Mouse (Mus musculus) intestine, embryonic 15.5 days (tissue): Measurements from ENCODE around the gene Ddx23. TPM values are rescaled to one million over a fixed set of nuclear protein-coding genes. Genes with fewer than 3 reads are reported as not detected.

Experiments
- ATAC-seq: fragments of 200-750 bp; cut with Nextera tagmentation; 2 replicates; pipeline ENCODE4 v1.8.0; 2017; ENCODE audit warnings: moderate TSS enrichment, moderate library complexity
- H3K27ac ChIP-seq: fragments of 300-500 bp; sonication (generic); 2 replicates; pipeline ENCODE4 v1.5.1; 2015; ENCODE audit warnings: mild to moderate bottlenecking, inconsistent platforms
- H3K27me3 ChIP-seq: fragments of 300-500 bp; sonication (generic); replicated peaks from 2 replicates; pipeline ENCODE4 v1.6.1; 2015; ENCODE audit warnings: inconsistent platforms
- H3K36me3 ChIP-seq: fragments of 300-500 bp; sonication (generic); 2 replicates; pipeline ENCODE4 v1.6.1; 2015; ENCODE audit warnings: inconsistent platforms
- H3K4me1 ChIP-seq: fragments of 300-500 bp; sonication (generic); replicated peaks from 2 replicates; pipeline ENCODE4 v1.6.1; 2015; ENCODE audit warnings: inconsistent platforms
- H3K4me2 ChIP-seq: fragments of 300-500 bp; sonication (generic); replicated peaks from 2 replicates; pipeline ENCODE4 v1.6.1; 2015; ENCODE audit warnings: mild to moderate bottlenecking, inconsistent platforms
- H3K4me3 ChIP-seq: fragments of 300-500 bp; sonication (generic); replicated peaks from 2 replicates; pipeline ENCODE4 v1.5.1; 2015; ENCODE audit warnings: inconsistent platforms
- H3K9ac ChIP-seq: fragments of 300-500 bp; sonication (generic); 2 replicates; pipeline ENCODE4 v1.6.1; 2015; ENCODE audit warnings: inconsistent platforms
- H3K9me3 ChIP-seq: fragments of 300-500 bp; sonication (generic); 2 replicates; pipeline ENCODE4 v1.6.1; 2016; ENCODE audit warnings: inconsistent platforms
- WGBS: fragments of 180-500 bp; shearing (Covaris S2); methylation state at CpG from one replicate; pipeline ENCODE4 v1.1.7; 2015; 5-methylcytosine and 5-hydroxymethylcytosine counted together
- polyA plus RNA-seq: library from polyadenylated mRNA; unstranded; fragments of >200 nt; fragmentation: Nextera tagmentation; extraction: Ambion mirVana; gene quantifications from 2 replicates; pipeline ENCODE4 v1.2.1, GENCODE M21; 2015

Ddx23 gene
- polyA plus RNA-seq, 1 experiment from 2014 or later: 23.3 TPM

DNA sequence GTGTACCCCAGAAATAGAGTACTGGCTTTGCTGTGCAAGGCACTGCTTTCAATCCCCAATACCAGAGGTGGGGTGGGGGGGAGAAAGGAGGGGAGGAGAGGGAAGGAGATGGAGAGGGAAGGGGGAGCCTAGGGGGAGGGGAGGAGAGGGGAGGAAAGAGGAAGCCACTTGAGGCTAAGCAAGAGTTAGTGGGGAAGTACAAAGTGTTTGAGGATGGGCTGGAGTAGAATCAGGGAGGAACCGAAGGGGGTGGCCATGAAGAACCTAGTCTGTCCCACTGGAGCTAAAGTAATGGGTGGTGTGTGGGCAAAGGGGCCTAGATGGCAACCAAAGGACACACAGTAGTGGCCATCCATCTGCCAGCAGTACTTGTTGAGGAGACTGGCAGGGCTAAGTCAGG is 21.1 kb upstream of the Ddx23 start:
- no peaks in the 10 kb centered on the region for H3K36me3 ChIP-seq
- H3K9ac ChIP-seq: no peak overlapping the region
- H3K4me3 ChIP-seq: no peak overlapping the region
- no peak overlapping the region for H3K4me2 ChIP-seq
- H3K4me1 ChIP-seq: no peaks in the 10 kb centered on the region
- no peak overlapping the region for H3K27ac ChIP-seq
- ATAC-seq: no peak
- WGBS: 76% methylated on average over 1 of the region's 1 CpGs
- no peaks in the 10 kb centered on the region; the same call in 1 of the 2 replicates for H3K27me3 ChIP-seq
- H3K9me3 ChIP-seq: no peaks in the 10 kb centered on the region

DNA sequence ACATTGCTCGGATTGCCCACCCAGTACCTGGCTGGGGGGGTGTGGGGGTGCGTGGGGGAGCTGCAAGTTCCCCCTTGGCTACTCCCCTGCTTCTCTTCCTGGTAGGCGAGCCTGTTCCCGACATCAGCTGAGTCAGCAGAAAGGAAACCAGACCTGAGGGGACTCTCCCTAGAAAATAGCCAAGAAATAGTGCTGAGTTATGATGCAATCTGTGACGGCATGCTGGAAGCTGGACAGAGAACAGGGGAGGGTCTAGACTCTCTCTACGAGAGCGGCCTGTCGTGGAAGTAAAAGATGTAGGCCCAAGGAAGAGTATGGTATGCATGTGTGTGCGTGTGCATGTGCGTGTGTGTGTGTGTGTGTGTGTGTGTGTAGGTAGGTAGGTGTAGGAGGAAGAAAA is 20.5 kb upstream of the Ddx23 start:
- H3K4me2 ChIP-seq: no peak overlapping the region
- no peak overlapping the region for H3K4me3 ChIP-seq
- peaks cover 2% of the 10 kb centered on the region for H3K27me3 ChIP-seq
- no peak for ATAC-seq
- H3K9me3 ChIP-seq: no peaks in the 10 kb centered on the region
- H3K36me3 ChIP-seq: no peaks in the 10 kb centered on the region
- WGBS: 51% methylated on average over 10 of the region's 10 CpGs
- no peaks in the 10 kb centered on the region for H3K4me1 ChIP-seq
- no peak overlapping the region for H3K27ac ChIP-seq
- H3K9ac ChIP-seq: no peak overlapping the region

GRCm38 (mm10) chr15:98681633-98682032 is 18.9 kb upstream of the Ddx23 start:
- WGBS: 79% methylated on average over 7 of the region's 7 CpGs
- Histone ChIP-seq H3K27me3 (peaks cover 8% of the 10 kb centered on the region), H3K36me3 (no peaks in the 10 kb centered on the region), H3K9ac (no peak overlapping the region), H3K27ac (no peak overlapping the region), H3K4me1 (peaks cover 4% of the 10 kb centered on the region), H3K4me3 (no peak overlapping the region), H3K9me3 (no peaks in the 10 kb centered on the region), H3K4me2 (no peak overlapping the region)
- no peak for ATAC-seq

DNA sequence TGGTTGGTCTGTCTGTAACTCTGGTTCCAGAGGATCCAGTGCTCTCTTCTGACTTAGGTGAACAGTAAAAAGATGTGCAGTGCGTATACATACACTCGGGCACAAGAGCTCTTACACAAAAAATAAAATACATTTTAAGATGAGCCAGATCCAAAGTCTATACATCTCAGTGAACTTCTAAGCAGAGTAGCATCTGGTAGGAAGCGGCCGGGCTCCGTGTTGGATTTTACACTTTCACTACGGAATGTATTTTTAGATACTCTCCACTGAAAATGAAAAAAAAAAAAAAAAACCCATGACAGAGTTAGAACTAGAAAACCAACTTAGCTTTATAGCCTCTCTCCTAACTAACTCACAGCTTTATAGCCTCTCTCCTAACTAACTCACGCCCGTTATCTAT is 18.0 kb upstream of the Ddx23 start:
- H3K27me3 ChIP-seq: peaks cover 18% of the 10 kb centered on the region
- 73% methylated on average over 8 of the region's 8 CpGs for WGBS

DNA sequence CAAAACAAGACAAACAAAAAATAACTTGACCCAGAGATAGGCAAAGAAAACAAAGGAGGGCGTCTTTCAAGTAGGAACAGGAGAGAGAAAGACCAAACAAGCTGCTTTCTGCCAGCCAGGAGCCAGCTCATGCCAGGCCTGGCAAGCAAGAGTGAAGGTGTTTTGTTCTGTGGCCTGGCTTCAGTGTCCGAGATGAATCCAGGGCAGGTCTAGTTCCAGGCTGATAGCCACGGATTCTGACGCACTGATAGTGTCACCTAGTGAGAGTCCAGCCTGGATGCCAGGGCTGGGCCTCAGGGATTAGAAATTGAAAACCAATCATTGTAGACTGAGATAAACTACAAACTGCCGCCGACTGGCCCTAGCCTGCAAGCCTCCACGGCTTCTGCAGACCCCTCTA is 15.3 kb upstream of the Ddx23 start:
- ATAC-seq: no peak
- Histone ChIP-seq H3K27me3 (peaks cover 39% of the 10 kb centered on the region), H3K9ac (no peak overlapping the region), H3K4me3 (no peak overlapping the region), H3K27ac (no peak overlapping the region), H3K4me1 (peaks cover 12% of the 10 kb centered on the region), H3K36me3 (no peaks in the 10 kb centered on the region), H3K4me2 (no peak overlapping the region), H3K9me3 (no peaks in the 10 kb centered on the region)
- WGBS: 65% methylated on average over 7 of the region's 7 CpGs

More for the DNA sequence above, 18.0 kb upstream of the Ddx23 start:
- ATAC-seq: no peak
- peaks cover 11% of the 10 kb centered on the region for H3K4me1 ChIP-seq
- no peaks in the 10 kb centered on the region for H3K36me3 ChIP-seq
- H3K4me2 ChIP-seq: no peak overlapping the region
- H3K9me3 ChIP-seq: no peaks in the 10 kb centered on the region
- H3K4me3 ChIP-seq: no peak overlapping the region
- H3K9ac ChIP-seq: no peak overlapping the region
- H3K27ac ChIP-seq: no peak overlapping the region

DNA sequence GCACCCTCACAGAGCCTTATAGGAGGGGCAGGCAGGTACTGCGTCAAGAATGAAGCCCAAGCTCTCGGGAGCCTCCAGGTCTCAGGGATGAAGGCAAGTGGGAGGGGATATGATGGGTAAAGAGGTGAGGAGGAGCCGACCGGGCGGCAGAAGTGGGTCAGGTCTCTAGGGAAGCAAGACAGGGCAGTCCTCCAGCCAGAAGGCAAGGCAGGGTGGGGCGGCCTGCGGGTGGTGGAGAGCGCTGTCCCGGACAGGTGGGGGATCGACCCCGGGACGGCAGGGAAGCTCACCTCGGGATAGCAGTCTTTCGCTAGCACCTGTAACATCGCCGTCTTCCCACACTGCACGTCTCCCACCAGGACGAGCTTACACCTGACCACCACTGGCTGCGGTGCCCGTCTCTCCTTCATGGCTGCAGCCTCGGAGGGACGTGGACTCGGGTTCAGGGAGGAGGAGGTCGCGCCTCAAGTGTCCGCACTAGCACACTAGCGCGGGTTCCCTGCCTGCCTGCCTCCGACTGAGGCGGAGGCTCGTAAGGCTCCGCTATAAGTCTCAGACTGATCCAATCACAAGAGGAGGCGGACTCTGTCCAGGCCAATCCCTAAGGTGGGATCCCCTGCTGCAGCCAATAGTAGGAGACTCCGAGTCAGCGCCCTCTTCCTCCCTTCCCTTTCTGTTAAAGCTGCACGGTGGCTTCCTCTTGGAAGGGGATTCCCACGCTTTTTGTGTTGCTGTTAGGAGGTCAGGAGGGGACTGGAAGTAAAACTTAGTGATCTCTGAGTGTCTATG is 14.4 kb upstream of the Ddx23 start, which contains the start of gene Rnd1:
TSS of gene Rnd1 (minus strand) at position 522 of the 789 bp plus-strand sequence.
- Histone ChIP-seq H3K4me1 (peaks cover 12% of the 10 kb centered on the region), H3K4me3 (peak within 1 kb of the TSS; percentile 37), H3K27me3 (peaks cover 42% of the 10 kb centered on the region), H3K27ac (no peak within 1 kb of the TSS), H3K9me3 (no peaks in the 10 kb centered on the region), H3K9ac (0 out of 2 replicates have a peak within 1 kb of the TSS, but pooled peaks have one; percentile 9), H3K36me3 (no peaks in the 10 kb centered on the region), H3K4me2 (peak within 1 kb of the TSS; percentile 89)
- peak; percentile 99 for ATAC-seq
- 2% methylated on average over 36 of the region's 37 CpGs for WGBS

DNA sequence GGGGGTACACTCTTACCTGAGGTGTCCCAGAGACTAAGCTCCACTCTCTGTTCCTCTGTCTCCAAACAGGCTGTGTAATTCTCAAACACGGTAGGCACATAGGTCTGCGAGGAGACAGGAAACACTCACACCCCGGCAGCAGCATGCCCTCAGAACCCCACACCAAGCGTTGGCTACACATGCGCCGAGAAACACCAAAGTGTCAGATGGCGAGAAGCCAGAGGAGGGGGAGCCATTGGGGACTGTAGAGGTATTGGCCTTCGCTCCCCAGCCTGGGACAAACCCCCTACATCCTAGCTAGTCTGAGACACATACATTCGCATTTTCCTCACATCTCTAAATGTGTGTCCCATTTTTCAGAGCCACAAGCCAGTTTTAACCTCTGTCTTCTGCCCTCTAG is 13.8 kb upstream of the Ddx23 start:
- Histone ChIP-seq H3K9ac (no peak overlapping the region), H3K36me3 (no peaks in the 10 kb centered on the region), H3K27me3 (peaks cover 42% of the 10 kb centered on the region), H3K4me1 (peaks cover 12% of the 10 kb centered on the region), H3K4me2 (peak overlapping the region; percentile 89), H3K27ac (no peak overlapping the region), H3K4me3 (peak overlapping the region; percentile 37; the same call in 1 of the 2 replicates), H3K9me3 (no peaks in the 10 kb centered on the region)
- ATAC-seq: no peak
- 3% methylated on average over 9 of the region's 9 CpGs for WGBS

- 8% methylated on average over 14 of the region's 14 CpGs for WGBS
- Histone ChIP-seq H3K27ac (no peak overlapping the region), H3K9me3 (no peaks in the 10 kb centered on the region), H3K4me1 (peaks cover 12% of the 10 kb centered on the region), H3K9ac (no peak overlapping the region), H3K27me3 (peaks cover 42% of the 10 kb centered on the region), H3K4me3 (no peak overlapping the region), H3K36me3 (no peaks in the 10 kb centered on the region), H3K4me2 (peak overlapping the region; percentile 89)
- ATAC-seq: no peak
Observed at GRCm38 (mm10) chr15:98675634-98676250, 13.0 kb upstream of the Ddx23 start.

GRCm38 (mm10) chr15:98674994-98675545 is 12.4 kb upstream of the Ddx23 start:
- no peak overlapping the region for H3K4me3 ChIP-seq
- no peak overlapping the region for H3K9ac ChIP-seq
- 25% methylated on average over 11 of the region's 11 CpGs for WGBS
- H3K9me3 ChIP-seq: no peaks in the 10 kb centered on the region
- no peak overlapping the region for H3K27ac ChIP-seq
- peaks cover 42% of the 10 kb centered on the region for H3K27me3 ChIP-seq
- H3K4me1 ChIP-seq: peaks cover 12% of the 10 kb centered on the region
- ATAC-seq: no peak
- H3K4me2 ChIP-seq: peak overlapping the region; percentile 89; the same call in 1 of the 2 replicates
- no peaks in the 10 kb centered on the region for H3K36me3 ChIP-seq

DNA sequence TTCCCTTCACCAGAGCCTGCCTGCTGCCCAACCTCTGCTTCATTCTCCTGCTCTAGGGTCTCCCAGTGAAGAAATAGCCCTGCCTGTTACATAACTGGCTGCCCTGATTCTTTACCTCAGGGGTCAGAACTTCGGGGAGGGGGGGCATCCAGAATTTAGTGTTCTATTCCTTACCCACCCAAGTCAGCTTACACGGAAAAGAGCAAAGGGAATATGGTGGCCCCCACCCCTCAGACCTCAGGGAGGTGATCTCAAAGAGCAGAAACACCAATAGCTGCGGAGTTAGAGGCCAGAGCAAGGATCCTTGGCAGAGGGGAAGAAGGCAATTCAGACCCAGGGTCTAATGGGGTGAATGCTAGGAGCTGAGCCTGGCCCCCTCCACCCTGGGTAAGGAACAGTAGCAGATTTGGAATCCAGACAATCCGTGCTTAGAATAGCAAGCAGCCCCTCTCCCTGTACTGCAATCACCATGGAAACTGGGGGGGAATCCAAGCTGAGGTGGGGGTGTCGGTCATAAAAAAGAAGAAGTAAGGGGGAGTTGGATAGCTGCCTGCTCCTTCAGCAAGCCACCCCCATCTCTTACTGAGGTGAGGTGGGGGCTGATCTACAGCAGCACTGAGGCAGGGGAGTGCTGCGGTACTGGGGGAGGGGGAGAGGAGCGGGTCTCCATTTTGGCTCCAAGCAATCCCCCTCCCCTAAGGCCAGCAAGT is 11.7 kb upstream of the Ddx23 start:
- H3K9ac ChIP-seq: no peak overlapping the region
- no peak overlapping the region for H3K4me2 ChIP-seq
- no peaks in the 10 kb centered on the region for H3K36me3 ChIP-seq
- H3K4me3 ChIP-seq: no peak overlapping the region
- peaks cover 46% of the 10 kb centered on the region for H3K27me3 ChIP-seq
- ATAC-seq: no peak
- no peak overlapping the region for H3K27ac ChIP-seq
- peaks cover 12% of the 10 kb centered on the region for H3K4me1 ChIP-seq
- no peaks in the 10 kb centered on the region for H3K9me3 ChIP-seq
- WGBS: 33% methylated on average over 7 of the region's 7 CpGs

DNA sequence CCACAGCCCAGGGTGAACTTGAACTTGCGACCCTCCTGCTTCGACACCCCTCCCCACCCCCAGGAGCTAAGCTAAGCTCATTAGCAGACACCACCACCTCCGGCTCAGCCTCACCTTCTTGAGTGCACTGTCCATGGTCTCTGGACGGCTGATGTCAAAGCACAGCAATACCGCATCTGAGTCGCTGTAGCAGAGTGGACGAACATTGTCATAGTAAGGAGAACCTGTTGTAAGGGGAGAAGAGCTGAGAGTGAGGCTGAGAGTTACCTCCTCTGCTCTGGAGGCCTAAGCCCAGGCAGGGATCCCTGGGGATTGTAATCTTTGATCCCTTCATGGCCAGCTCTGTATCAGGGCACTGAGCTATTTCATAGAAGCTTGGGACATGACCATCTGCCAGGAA is 11.0 kb upstream of the Ddx23 start:
- H3K9me3 ChIP-seq: no peaks in the 10 kb centered on the region
- no peak for ATAC-seq
- no peak overlapping the region for H3K9ac ChIP-seq
- no peak overlapping the region for H3K4me2 ChIP-seq
- H3K4me1 ChIP-seq: peaks cover 12% of the 10 kb centered on the region
- H3K4me3 ChIP-seq: no peak overlapping the region
- H3K27ac ChIP-seq: no peak overlapping the region
- no peaks in the 10 kb centered on the region for H3K36me3 ChIP-seq
- WGBS: 72% methylated on average over 7 of the region's 7 CpGs
- H3K27me3 ChIP-seq: peaks cover 46% of the 10 kb centered on the region

DNA sequence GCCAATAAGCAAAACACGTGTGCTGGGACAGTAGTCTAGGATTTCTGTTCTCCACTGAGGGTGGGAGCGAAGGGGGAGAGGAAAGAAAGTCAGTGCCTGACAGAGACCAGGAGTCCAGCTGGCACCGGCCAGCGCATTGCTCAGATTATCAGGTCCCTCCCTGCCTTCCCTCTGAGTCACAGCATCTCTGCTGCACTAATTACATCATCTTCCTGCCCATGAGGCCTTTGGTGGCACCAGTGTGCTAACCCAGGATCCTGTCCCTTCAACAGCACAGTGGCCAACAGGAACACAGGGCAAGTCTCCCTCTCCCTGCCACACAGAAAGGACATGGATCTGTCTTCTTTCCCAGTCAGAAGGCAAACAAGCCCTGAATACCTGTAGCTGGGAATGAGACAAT is 9.9 kb upstream of the Ddx23 start:
- Histone ChIP-seq H3K4me2 (no peak overlapping the region), H3K9me3 (no peaks in the 10 kb centered on the region), H3K27me3 (peaks cover 42% of the 10 kb centered on the region), H3K9ac (no peak overlapping the region), H3K4me1 (peaks cover 12% of the 10 kb centered on the region), H3K4me3 (no peak overlapping the region), H3K27ac (no peak overlapping the region), H3K36me3 (no peaks in the 10 kb centered on the region)
- WGBS: 63% methylated on average over 4 of the region's 4 CpGs
- ATAC-seq: no peak
